Mouse (Mus musculus) stomach, embryonic 16.5 days (tissue): ENCODE measurements around the gene Ppp1r26. TPM values are rescaled to one million over a fixed set of nuclear protein-coding genes. Genes with fewer than 3 reads are reported as not detected.

Source experiments
- ATAC-seq: fragments of 200-750 bp; cut with Nextera tagmentation; 2 replicates; pipeline ENCODE4 v1.8.0; 2017; ENCODE audit warnings: moderate number of reproducible peaks, moderate TSS enrichment; ENCODE audit not compliant: insufficient read depth, low FRiP score
- H3K27ac ChIP-seq: fragments of 300-500 bp; sonication (generic); 2 replicates; pipeline ENCODE4 v1.5.1; 2014; ENCODE audit warnings: low read length
- H3K27me3 ChIP-seq: fragments of 300-500 bp; sonication (generic); 2 replicates; pipeline ENCODE4 v1.6.1; 2014; ENCODE audit warnings: low read length, control low read depth, mixed read lengths; ENCODE audit not compliant: control insufficient read depth, insufficient read depth
- H3K36me3 ChIP-seq: fragments of 300-500 bp; sonication (generic); 2 replicates; pipeline ENCODE4 v1.6.1; 2014; ENCODE audit warnings: low read length; ENCODE audit not compliant: control insufficient read depth, insufficient read depth
- H3K4me1 ChIP-seq: fragments of 300-500 bp; sonication (generic); 2 replicates; pipeline ENCODE4 v1.6.1; 2014; ENCODE audit warnings: low read length, control low read depth, mixed read lengths; ENCODE audit not compliant: control insufficient read depth, insufficient read depth
- H3K4me2 ChIP-seq: fragments of 300-500 bp; sonication (generic); 2 replicates; pipeline ENCODE4 v1.6.1; 2014; ENCODE audit warnings: low read depth, low read length, mixed read lengths
- H3K4me3 ChIP-seq: fragments of 300-500 bp; sonication (generic); replicated peaks from 2 replicates; pipeline ENCODE4 v1.5.1; 2014; ENCODE audit warnings: mild to moderate bottlenecking, low read length
- H3K9ac ChIP-seq: fragments of 300-500 bp; sonication (generic); 2 replicates; pipeline ENCODE4 v1.6.1; 2014; ENCODE audit warnings: low read length
- H3K9me3 ChIP-seq: fragments of 300-500 bp; sonication (generic); replicated peaks from 2 replicates; pipeline ENCODE4 v1.6.1; 2016; ENCODE audit warnings: low read length, control low read depth; ENCODE audit not compliant: control insufficient read depth
- WGBS: fragments of 180-500 bp; shearing (Covaris S2); extraction: QIAGEN DNeasy Blood & Tissue Kit; methylation state at CpG from one replicate; pipeline ENCODE4 v1.1.7; 2014; 5-methylcytosine and 5-hydroxymethylcytosine counted together
- polyA plus RNA-seq: library from polyadenylated mRNA; unstranded; fragments of >200 nt; fragmentation: Nextera tagmentation; extraction: Ambion mirVana; gene quantifications from 2 replicates; pipeline ENCODE4 v1.2.1, GENCODE M21; 2015

The Ppp1r26 gene
- polyA plus RNA-seq, 1 experiment from 2014 or later: 4.2 TPM

- Histone ChIP-seq H3K4me2 (no peak overlapping the region), H3K9me3 (no peaks in the 10 kb centered on the region), H3K27me3 (no peaks in the 10 kb centered on the region), H3K4me1 (0 out of 2 replicates have a peak, but pooled peaks cover 4% of the 10 kb centered on the region), H3K4me3 (no peak overlapping the region), H3K36me3 (no peaks in the 10 kb centered on the region), H3K9ac (no peak overlapping the region), H3K27ac (no peak overlapping the region)
- WGBS: 84% methylated on average over 5 of the region's 5 CpGs
- no peak for ATAC-seq
Measured at GRCm38 (mm10) chr2:28414116-28414756, 32.4 kb upstream of the Ppp1r26 start.

DNA sequence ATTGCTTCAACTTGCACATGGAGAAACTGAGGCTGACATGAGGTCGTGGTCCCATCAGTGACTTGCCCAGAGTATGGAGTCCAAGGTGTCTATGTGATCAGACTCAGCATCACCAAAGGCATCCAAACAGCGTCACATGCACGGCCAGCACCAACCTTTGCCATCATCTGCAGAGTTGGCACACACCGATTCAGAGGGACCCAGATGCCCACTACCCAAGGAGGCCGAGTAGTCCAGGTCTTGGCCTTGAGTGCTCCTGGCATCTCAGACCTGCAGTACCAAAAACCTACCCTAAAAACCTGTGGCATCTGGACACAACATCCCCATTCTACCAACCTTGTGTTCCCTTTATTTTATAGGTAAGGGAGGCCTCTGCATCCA, 31.9 kb upstream of the Ppp1r26 start:
- Histone ChIP-seq H3K27me3 (no peaks in the 10 kb centered on the region), H3K36me3 (no peaks in the 10 kb centered on the region), H3K9ac (no peak overlapping the region), H3K27ac (no peak overlapping the region), H3K4me2 (no peak overlapping the region), H3K4me3 (no peak overlapping the region), H3K9me3 (no peaks in the 10 kb centered on the region), H3K4me1 (0 out of 2 replicates have a peak, but pooled peaks cover 4% of the 10 kb centered on the region)
- 83% methylated on average over 5 of the region's 5 CpGs for WGBS
- ATAC-seq: no peak

DNA sequence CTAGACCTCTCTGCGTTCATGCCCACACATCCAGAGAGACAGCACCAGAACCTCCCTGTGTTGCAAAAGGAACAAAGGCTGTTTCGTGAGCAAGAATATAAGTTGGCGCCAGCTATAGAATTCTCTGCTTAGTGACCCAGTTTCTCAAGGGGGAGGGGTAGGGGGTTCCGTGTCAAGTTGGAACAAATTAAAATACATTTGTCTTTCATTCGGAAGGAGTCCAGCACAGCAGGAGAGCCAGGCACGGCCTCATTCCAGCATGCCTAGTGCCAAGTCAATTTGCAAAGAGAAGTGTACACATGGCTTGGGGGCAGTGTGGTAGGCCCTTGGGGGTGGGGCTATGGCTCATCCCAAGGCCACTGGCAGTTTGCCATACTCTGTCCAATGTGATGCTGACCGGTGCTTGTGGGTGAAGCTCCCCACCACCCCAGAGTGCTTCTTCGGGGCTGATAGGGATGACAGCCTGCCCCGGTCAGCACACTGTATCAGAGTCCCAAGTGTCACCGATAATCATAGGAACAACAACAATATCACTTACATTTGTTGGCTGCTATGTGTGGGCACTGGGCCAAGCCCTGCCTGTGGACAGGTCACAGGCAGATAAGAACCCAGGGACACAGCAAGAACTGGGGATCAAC, 31.1 kb upstream of the Ppp1r26 start:
- Histone ChIP-seq H3K36me3 (no peaks in the 10 kb centered on the region), H3K27me3 (no peaks in the 10 kb centered on the region), H3K27ac (no peak overlapping the region), H3K4me3 (no peak overlapping the region), H3K4me1 (0 out of 2 replicates have a peak, but pooled peaks cover 4% of the 10 kb centered on the region), H3K4me2 (no peak overlapping the region), H3K9ac (no peak overlapping the region), H3K9me3 (no peaks in the 10 kb centered on the region)
- WGBS: 60% methylated on average over 10 of the region's 10 CpGs
- no peak for ATAC-seq

- H3K4me1 ChIP-seq: 0 out of 2 replicates have a peak, but pooled peaks cover 4% of the 10 kb centered on the region
- WGBS: 91% methylated on average over 1 of the region's 1 CpGs
- ATAC-seq: no peak
- H3K27ac ChIP-seq: no peak overlapping the region
- no peaks in the 10 kb centered on the region for H3K9me3 ChIP-seq
- no peaks in the 10 kb centered on the region for H3K27me3 ChIP-seq
- no peaks in the 10 kb centered on the region for H3K36me3 ChIP-seq
- H3K9ac ChIP-seq: no peak overlapping the region
- H3K4me2 ChIP-seq: no peak overlapping the region
- no peak overlapping the region for H3K4me3 ChIP-seq
Measured at GRCm38 (mm10) chr2:28416511-28416910, 30.1 kb upstream of the Ppp1r26 start.

DNA sequence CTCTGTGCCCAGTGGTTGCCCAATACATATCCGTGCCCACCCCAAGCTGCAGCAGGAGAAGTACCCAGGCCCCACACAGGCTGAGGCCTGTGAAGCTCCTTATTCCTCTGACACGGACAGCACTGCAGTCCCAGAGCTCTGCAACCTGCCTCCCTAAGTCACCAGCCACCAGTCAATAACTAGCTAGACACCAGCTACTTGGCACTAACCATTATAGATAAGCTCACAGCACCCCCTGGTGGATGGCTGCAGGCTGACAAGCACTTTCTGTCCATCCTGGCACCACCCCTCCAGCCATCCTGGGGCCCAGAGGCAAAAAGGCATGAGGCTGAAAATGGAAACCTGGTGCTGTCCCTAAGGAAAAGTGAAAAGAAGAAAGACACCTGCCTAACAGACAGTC, 28.6 kb upstream of the Ppp1r26 start:
- 46% methylated on average over 2 of the region's 2 CpGs for WGBS
- peak; percentile 27; the same call in 1 of the 2 replicates for ATAC-seq
- H3K4me2 ChIP-seq: no peak overlapping the region
- no peaks in the 10 kb centered on the region for H3K27me3 ChIP-seq
- H3K36me3 ChIP-seq: no peaks in the 10 kb centered on the region
- 0 out of 2 replicates have a peak, but pooled peaks cover 4% of the 10 kb centered on the region for H3K4me1 ChIP-seq
- no peaks in the 10 kb centered on the region for H3K9me3 ChIP-seq
- H3K4me3 ChIP-seq: no peak overlapping the region
- no peak overlapping the region for H3K27ac ChIP-seq
- H3K9ac ChIP-seq: no peak overlapping the region

- H3K4me1 ChIP-seq: 0 out of 2 replicates have a peak, but pooled peaks cover 4% of the 10 kb centered on the region
- H3K27me3 ChIP-seq: no peaks in the 10 kb centered on the region
- H3K9ac ChIP-seq: no peak overlapping the region
- no peak overlapping the region for H3K4me3 ChIP-seq
- no peaks in the 10 kb centered on the region for H3K9me3 ChIP-seq
- ATAC-seq: no peak
- H3K27ac ChIP-seq: no peak overlapping the region
- WGBS: 26% methylated on average over 4 of the region's 4 CpGs
- H3K4me2 ChIP-seq: no peak overlapping the region
- no peaks in the 10 kb centered on the region for H3K36me3 ChIP-seq
Measured at GRCm38 (mm10) chr2:28419898-28420297, 26.7 kb upstream of the Ppp1r26 start.

- H3K36me3 ChIP-seq: no peaks in the 10 kb centered on the region
- no peaks in the 10 kb centered on the region for H3K27me3 ChIP-seq
- no peak overlapping the region for H3K9ac ChIP-seq
- no peak for ATAC-seq
- H3K9me3 ChIP-seq: no peaks in the 10 kb centered on the region
- H3K4me1 ChIP-seq: no peaks in the 10 kb centered on the region
- H3K27ac ChIP-seq: no peak overlapping the region
- H3K4me3 ChIP-seq: no peak overlapping the region
- no peak overlapping the region for H3K4me2 ChIP-seq
- WGBS: 36% methylated on average over 3 of the region's 3 CpGs
Measured at GRCm38 (mm10) chr2:28423167-28423566, 23.4 kb upstream of the Ppp1r26 start.

GRCm38 (mm10) chr2:28427226-28427625, 19.4 kb upstream of the Ppp1r26 start:
- no peak for ATAC-seq
- no peak overlapping the region for H3K27ac ChIP-seq
- WGBS: 78% methylated on average over 6 of the region's 6 CpGs
- no peaks in the 10 kb centered on the region for H3K36me3 ChIP-seq
- H3K9me3 ChIP-seq: no peaks in the 10 kb centered on the region
- no peak overlapping the region for H3K4me3 ChIP-seq
- H3K4me2 ChIP-seq: no peak overlapping the region
- H3K9ac ChIP-seq: no peak overlapping the region
- H3K4me1 ChIP-seq: no peaks in the 10 kb centered on the region
- H3K27me3 ChIP-seq: no peaks in the 10 kb centered on the region

- 40% methylated on average over 6 of the region's 6 CpGs for WGBS
- H3K27me3 ChIP-seq: no peaks in the 10 kb centered on the region
- no peaks in the 10 kb centered on the region for H3K9me3 ChIP-seq
- H3K4me2 ChIP-seq: no peak overlapping the region
- no peak for ATAC-seq
- no peaks in the 10 kb centered on the region for H3K36me3 ChIP-seq
- no peak overlapping the region for H3K4me3 ChIP-seq
- no peak overlapping the region for H3K27ac ChIP-seq
- H3K4me1 ChIP-seq: 0 out of 2 replicates have a peak, but pooled peaks cover 4% of the 10 kb centered on the region
- H3K9ac ChIP-seq: no peak overlapping the region
Measured at GRCm38 (mm10) chr2:28430846-28431245, 15.8 kb upstream of the Ppp1r26 start.
